Mouse (Mus musculus) left cerebral cortex, postnatal 10 days (tissue): ENCODE data around the gene Sox14. TPM values are rescaled to one million over a fixed set of nuclear protein-coding genes. Genes with fewer than 3 reads are reported as not detected.

Experiments used
- DNase-seq, 2 experiments: peaks; one replicate each; pipeline ENCODE4 v3.0.0; 2021 to 2022; ENCODE audit warnings: low spot score in 2 of 2, mixed read lengths in 1 of 2; ENCODE audit errors: extremely low spot score in 1 of 2
- intact Hi-C: fragments of 180-260 bp; cut with DNase I; formaldehyde crosslinking; loops from one replicate; pipeline ENCODE4 v1.15.1; 2025
- total RNA-seq, 2 experiments: library from RNA; stranded (reverse); gene quantifications; 2 replicates each; pipeline ENCODE4 v1.2.3; 2021

Sox14 gene
- total RNA-seq: not detected

GRCm38 (mm10) chr9:99875618-99876372 lies at the start of gene Sox14:
Gene Sox14 (minus strand): TSS chr9:99876170.
- DNase-seq: no peak
- intact Hi-C loops: no loop called here

DNA sequence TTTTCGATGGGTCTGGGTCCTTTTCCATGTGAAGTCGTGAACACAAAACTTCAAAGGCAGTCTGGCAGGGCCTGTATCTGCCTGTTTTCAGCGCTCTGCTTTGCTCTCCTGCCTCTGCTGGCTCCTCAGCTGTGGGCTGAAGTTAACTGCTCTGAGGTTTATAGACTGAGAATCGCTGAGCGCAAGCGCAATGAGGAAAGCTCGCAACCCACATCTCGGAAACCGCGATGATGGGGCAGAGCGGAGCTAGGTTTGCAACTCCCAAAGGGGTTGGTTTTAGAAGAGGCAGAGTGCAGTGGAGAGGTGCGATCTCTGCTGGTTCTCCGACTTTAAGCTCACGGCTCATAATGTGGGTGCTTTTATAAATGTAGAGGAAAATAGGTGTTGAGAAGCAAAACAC lies 3.3 kb upstream of the Sox14 start:
- DNase-seq: no peak
- intact Hi-C loops: no loop called here

GRCm38 (mm10) chr9:99878588-99878987 lies 2.6 kb upstream of the Sox14 start:
- intact Hi-C loops: no loop called here
- DNase-seq: no peak

- intact Hi-C loops: no loop called here
- DNase-seq: no peak
Measured at GRCm38 (mm10) chr9:99877056-99877546, 1.1 kb upstream of the Sox14 start.

DNA sequence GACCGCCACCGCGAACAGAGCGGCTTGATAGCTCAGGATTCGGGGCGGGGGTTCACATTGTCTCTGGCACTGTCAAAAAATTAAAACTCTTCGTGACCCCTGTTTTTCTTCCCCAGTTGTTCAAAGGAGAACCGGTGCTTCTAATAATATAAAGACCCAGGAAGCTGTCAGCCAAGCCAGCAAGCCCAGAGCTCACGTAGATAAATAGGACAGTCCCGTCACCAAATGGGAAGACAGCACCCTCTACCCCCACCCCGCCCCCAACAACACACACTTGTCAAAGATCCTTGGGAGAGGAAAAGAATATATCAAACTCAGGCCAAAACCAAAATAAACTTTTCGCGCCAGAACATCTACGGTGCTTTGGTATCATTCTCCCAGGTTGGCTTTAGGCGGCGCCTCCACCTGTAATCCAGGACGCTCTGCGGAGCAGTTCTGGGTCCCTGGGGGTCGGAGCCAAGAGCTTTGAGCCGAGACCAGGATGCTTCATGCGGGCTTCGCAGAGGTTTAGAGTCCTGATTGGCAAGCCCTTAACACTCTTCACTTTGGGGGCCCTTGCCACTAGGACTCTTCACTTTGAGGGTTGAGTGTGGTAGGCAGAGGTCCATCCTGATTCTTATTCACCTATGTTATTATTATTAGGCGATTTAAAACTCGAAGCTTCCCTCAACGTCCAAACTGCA lies 544 bp upstream of the Sox14 start:
- DNase-seq: no peak
- intact Hi-C loops: no loop called here

DNA sequence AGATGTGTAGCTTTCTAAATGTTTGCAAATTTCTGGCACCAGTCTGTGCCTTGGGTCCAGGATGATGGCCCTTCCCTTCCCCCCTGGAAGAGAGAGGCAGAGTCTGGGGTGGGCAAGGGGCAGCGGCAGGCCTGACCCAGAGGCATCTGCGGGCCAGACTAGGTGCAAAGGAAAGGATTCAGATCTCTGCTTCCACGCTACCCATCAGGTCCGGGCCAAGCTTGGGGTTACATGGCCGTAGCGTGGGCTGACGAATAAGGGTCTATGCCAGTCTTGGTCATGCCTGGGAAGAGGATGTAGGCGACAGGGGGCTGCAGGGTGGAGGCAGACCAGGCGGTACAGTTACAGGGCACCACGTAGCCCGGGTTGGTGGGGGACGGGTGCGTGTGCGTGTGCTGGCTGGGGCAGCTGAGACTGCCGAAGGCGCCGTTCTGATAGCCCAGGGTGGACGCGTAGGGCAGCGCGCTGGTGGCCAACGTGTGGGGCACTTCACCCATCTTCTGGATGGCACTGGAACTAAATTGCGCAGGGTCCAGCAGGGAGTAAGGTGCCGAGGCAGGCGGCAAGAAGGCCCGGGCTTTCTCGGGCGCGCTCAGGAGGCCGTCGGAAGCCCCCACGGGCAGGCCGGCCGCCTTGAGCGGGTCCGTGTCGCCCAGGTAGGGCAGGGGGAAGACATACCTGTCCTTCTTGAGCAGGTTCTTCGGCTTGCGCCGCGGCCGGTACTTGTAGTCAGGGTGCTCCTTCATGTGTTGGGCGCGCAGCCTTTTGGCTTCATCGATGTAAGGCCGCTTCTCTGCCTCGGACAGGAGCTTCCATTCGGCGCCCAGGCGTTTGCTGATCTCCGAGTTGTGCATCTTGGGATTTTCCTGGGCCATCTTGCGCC lies 994 bp downstream of the Sox14 start:
- intact Hi-C loops: loop anchor here (5.0 kb wide), 1 partner anchor 918 kb away; the partner anchor contains the start of gene Foxl2
- no peak for DNase-seq

- intact Hi-C loops: loop anchor here (5.0 kb wide), 1 partner anchor 916 kb away; the partner anchor contains the start of gene Foxl2
Measured at GRCm38 (mm10) chr9:99873721-99874120, 2.2 kb downstream of the Sox14 start.

GRCm38 (mm10) chr9:99873116-99873620 lies 2.8 kb downstream of the Sox14 start:
- intact Hi-C loops: loop anchor here (5.0 kb wide), 1 partner anchor 916 kb away; the partner anchor contains the start of gene Foxl2
- DNase-seq: no peak

More at GRCm38 (mm10) chr9:99873721-99874120, 2.2 kb downstream of the Sox14 start:
- DNase-seq: no peak

GRCm38 (mm10) chr9:99872204-99873115 lies 3.5 kb downstream of the Sox14 start:
- no peak for DNase-seq
- intact Hi-C loops: loop anchor here (5.0 kb wide), 1 partner anchor 915 kb away; the partner anchor contains the start of gene Foxl2

GRCm38 (mm10) chr9:99871556-99872203 lies 4.3 kb downstream of the Sox14 start:
- intact Hi-C loops: loop anchor here (5.0 kb wide), 1 partner anchor 914 kb away; the partner anchor contains the start of gene Foxl2
- DNase-seq: no peak

GRCm38 (mm10) chr9:99870780-99871555 lies 5.0 kb downstream of the Sox14 start:
- intact Hi-C loops: loop anchor here (5.0 kb wide), 1 partner anchor 914 kb away; the partner anchor contains the start of gene Foxl2
- DNase-seq: no peak

GRCm38 (mm10) chr9:99869936-99870779 lies 5.8 kb downstream of the Sox14 start:
- no peak for DNase-seq
- intact Hi-C loops: loop anchor here (5.0 kb wide), 1 partner anchor 913 kb away; the partner anchor contains the start of gene Foxl2

DNA sequence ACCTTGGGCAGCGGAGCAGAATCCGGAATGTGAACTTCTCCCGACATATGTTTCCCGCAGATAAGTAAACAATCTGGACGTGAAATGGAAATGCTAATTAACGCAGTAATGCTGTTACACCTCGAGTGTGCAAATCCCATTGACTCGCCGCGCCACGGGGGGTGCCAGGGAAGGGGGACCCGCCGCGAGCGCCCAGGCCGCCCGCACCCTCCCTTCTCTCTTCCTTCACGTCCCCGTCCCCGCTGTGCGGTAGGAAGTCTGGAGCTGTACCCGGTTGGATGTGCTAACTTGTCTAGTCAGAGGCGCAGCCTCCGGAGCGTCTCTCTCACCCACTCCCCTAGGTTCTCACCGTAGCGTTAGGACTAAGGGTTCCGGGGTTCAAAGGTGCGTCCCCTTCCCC lies 6.7 kb downstream of the Sox14 start:
- intact Hi-C loops: no loop called here
- no peak for DNase-seq

- no peak for DNase-seq
- intact Hi-C loops: no loop called here
Measured at GRCm38 (mm10) chr9:99868606-99869005, 7.4 kb downstream of the Sox14 start.

DNA sequence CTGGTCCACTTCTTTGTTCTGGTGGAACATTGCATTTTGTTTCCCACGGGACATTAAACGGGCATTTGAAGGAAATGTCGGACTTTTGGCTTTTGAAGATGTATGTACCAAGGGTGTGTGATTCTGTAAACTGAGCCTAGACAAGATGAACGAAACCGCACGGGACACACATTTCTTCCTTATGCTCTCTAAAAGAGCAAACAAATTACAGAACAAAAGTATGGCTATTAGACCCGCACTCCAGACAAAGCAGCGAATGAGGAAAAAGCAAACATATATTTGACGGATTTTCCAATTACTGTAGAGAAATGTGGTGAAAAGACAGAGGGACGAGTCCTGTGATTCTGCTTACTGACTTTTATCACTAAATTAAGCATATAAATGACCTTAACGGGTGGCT lies 7.9 kb downstream of the Sox14 start:
- intact Hi-C loops: no loop called here
- no peak for DNase-seq

DNA sequence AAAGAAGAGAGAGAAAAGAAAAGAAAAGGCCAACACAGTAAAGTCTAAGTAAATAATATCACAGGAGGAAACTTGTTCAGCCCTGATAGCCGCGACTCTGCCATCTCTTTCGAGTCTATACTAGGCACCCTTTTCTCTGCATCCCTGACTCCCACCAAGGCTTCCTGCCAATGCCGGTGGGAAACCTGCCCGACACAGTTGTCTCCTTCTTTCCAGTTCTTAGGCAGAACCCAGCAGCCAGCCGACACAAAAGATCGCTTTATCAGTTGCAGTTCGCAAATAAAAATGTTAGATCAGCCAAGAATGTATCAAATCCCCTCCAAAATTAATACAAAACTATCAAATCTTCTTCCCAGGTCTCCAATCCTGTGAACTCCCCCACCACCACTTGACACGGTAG lies 13.0 kb downstream of the Sox14 start:
- no peak for DNase-seq
- intact Hi-C loops: no loop called here
